ENCODE assay signal across 21 mouse cellular contexts in genomic region chr13:83597739-83598210, GRCm38 (mm10).
"Had no signal": no experiment of that assay in that cellular context is flagged by ENCODE, and none has a peak within 500 bp of the region (broad histone marks: within the 10 kb centered on the region; RNA-seq: fewer than 3 reads in every experiment).

No protein-coding gene starts in this region.

- H3K4me3 ChIP-seq: lung, embryonic 15.5 days; megakaryocyte, embryonic 14.5 days; midbrain, embryonic 12.5 days; myocyte; neural tube, embryonic 13.5 days; neural tube, embryonic 15.5 days had no signal

- DNase-seq: liver, postnatal 0 days; lung, adult 2 months; lung, postnatal 14 days; lung, postnatal 36 days; midbrain, embryonic 14.5 days; retina, postnatal 1 day; right cerebral cortex, adult 18-20 months; right cerebral cortex, postnatal 25 days; right cerebral cortex, postnatal 4 days; spleen, adult 18-20 months; thymus, adult 18-20 months; thymus, postnatal 14 days; thymus, postnatal 36 days had no signal

- H3K36me3 ChIP-seq: lung, embryonic 15.5 days; midbrain, embryonic 12.5 days; neural tube, embryonic 13.5 days; neural tube, embryonic 15.5 days had no signal

- H3K4me1 ChIP-seq: neural tube, embryonic 15.5 days had no signal

- H3K9me3 ChIP-seq: lung, embryonic 15.5 days; megakaryocyte, embryonic 14.5 days; midbrain, embryonic 12.5 days; neural tube, embryonic 13.5 days; neural tube, embryonic 15.5 days had no signal

- H3K9ac ChIP-seq: liver, postnatal 0 days; lung, embryonic 15.5 days; midbrain, embryonic 12.5 days; neural tube, embryonic 13.5 days; neural tube, embryonic 15.5 days had no signal

- H3K27me3 ChIP-seq: lung, embryonic 15.5 days; megakaryocyte, embryonic 14.5 days; midbrain, embryonic 12.5 days; neural tube, embryonic 13.5 days; neural tube, embryonic 15.5 days had no signal

- H3K27ac ChIP-seq: lung, embryonic 15.5 days; macrophage; midbrain, embryonic 12.5 days; neural tube, embryonic 13.5 days; neural tube, embryonic 15.5 days had no signal

- H3K4me2 ChIP-seq: lung, embryonic 15.5 days; midbrain, embryonic 12.5 days; neural tube, embryonic 13.5 days; neural tube, embryonic 15.5 days had no signal

- ATAC-seq: liver, postnatal 0 days; midbrain, embryonic 16.5 days had no signal
